Mouse (Mus musculus) forebrain, embryonic 15.5 days (tissue): Measurements from ENCODE around the gene Fyn. TPM values are rescaled to one million over a fixed set of nuclear protein-coding genes. Genes with fewer than 3 reads are reported as not detected.

Experiments used
- ATAC-seq: fragments of 200-750 bp; cut with Nextera tagmentation; replicated peaks from 2 replicates; pipeline ENCODE4 v1.8.0; 2017; ENCODE audit warnings: mild to moderate bottlenecking, moderate TSS enrichment, moderate library complexity
- H3K27ac ChIP-seq: fragments of 300-500 bp; sonication (generic); replicated peaks from 2 replicates; pipeline ENCODE4 v1.5.1; 2015; ENCODE audit warnings: mild to moderate bottlenecking, inconsistent platforms
- H3K27me3 ChIP-seq: fragments of 300-500 bp; sonication (generic); 2 replicates; pipeline ENCODE4 v1.6.1; 2015; ENCODE audit warnings: inconsistent platforms
- H3K36me3 ChIP-seq: fragments of 300-500 bp; sonication (generic); 2 replicates; pipeline ENCODE4 v1.6.1; 2015; ENCODE audit warnings: mild to moderate bottlenecking, inconsistent platforms
- H3K4me1 ChIP-seq: fragments of 300-500 bp; sonication (generic); 2 replicates; pipeline ENCODE4 v1.6.1; 2015; ENCODE audit warnings: inconsistent platforms
- H3K4me2 ChIP-seq: fragments of 300-500 bp; sonication (generic); replicated peaks from 2 replicates; pipeline ENCODE4 v1.6.1; 2015; ENCODE audit warnings: mild to moderate bottlenecking, inconsistent platforms
- H3K4me3 ChIP-seq: fragments of 300-500 bp; sonication (generic); 2 replicates; pipeline ENCODE4 v1.5.1; 2015; ENCODE audit warnings: mild to moderate bottlenecking, inconsistent platforms
- H3K9ac ChIP-seq: fragments of 300-500 bp; sonication (generic); replicated peaks from 2 replicates; pipeline ENCODE4 v1.6.1; 2015; ENCODE audit warnings: mild to moderate bottlenecking, inconsistent platforms
- H3K9me3 ChIP-seq: fragments of 300-500 bp; sonication (generic); 2 replicates; pipeline ENCODE4 v1.6.1; 2016; ENCODE audit warnings: inconsistent platforms
- WGBS: fragments of 180-500 bp; shearing (Covaris S2); methylation state at CpG from one replicate; pipeline ENCODE4 v1.1.7; 2015; ENCODE audit warnings: mixed read lengths; 5-methylcytosine and 5-hydroxymethylcytosine counted together
- polyA plus RNA-seq: library from polyadenylated mRNA; unstranded; fragments of >200 nt; fragmentation: Nextera tagmentation; extraction: Ambion mirVana; gene quantifications from 2 replicates; pipeline ENCODE4 v1.2.1, GENCODE M21; 2015

Fyn gene
- polyA plus RNA-seq, 1 experiment from 2014 or later = 79.3 TPM

DNA sequence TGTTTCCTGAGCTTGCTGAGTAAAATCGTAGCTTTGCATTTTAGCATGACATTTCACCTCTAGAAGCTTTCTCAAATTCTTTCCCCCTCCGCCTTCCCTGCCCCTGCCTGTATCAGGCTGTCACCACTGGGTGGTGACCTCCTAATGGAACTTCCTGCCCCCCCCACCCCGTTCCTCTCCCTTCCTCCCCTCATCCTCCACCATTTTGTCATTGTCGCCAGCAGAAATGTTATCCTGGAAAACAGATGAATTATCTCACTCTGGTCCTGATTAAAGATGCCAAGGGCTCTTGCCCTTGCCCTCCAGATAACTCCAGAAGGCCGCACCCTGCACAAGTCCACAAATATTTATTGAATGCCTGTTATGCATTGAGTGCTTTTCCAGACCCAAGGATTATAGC, 187.1 kb downstream of the Fyn start:
- no peaks in the 10 kb centered on the region for H3K27me3 ChIP-seq
- H3K4me1 ChIP-seq = peaks cover 66% of the 10 kb centered on the region
- no peak overlapping the region for H3K4me2 ChIP-seq
- H3K27ac ChIP-seq = peak overlapping the region; percentile 51
- ATAC-seq = no peak
- H3K36me3 ChIP-seq = no peaks in the 10 kb centered on the region
- no peaks in the 10 kb centered on the region for H3K9me3 ChIP-seq
- 54% methylated on average over 5 of the region's 5 CpGs for WGBS
- H3K9ac ChIP-seq = no peak overlapping the region
- no peak overlapping the region for H3K4me3 ChIP-seq

DNA sequence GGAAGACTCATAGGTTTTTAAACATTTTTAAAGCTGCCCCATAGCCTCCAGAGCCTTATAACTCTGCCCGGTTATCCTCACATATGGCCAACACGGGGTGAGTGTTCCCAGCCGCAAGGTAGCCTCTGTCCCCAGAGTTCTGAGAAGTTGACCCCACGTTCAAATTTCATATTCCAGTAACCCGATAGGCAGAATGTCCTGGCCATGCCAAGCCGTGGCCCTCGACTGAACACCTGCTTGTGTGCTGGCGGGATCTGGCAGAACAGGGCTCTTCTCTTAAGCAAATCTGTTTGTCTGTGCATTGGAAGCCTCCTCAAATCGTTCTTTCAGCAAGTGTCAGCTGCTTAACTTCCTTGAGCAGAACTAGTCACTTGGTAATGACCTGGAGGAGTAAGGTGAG, 188.7 kb downstream of the Fyn start:
- H3K9me3 ChIP-seq = no peaks in the 10 kb centered on the region
- no peak overlapping the region for H3K9ac ChIP-seq
- no peaks in the 10 kb centered on the region for H3K36me3 ChIP-seq
- no peak overlapping the region for H3K4me2 ChIP-seq
- 85% methylated on average over 9 of the region's 9 CpGs for WGBS
- H3K4me3 ChIP-seq = no peak overlapping the region
- no peak overlapping the region for H3K27ac ChIP-seq
- ATAC-seq = no peak
- no peaks in the 10 kb centered on the region for H3K27me3 ChIP-seq
- H3K4me1 ChIP-seq = peaks cover 54% of the 10 kb centered on the region

DNA sequence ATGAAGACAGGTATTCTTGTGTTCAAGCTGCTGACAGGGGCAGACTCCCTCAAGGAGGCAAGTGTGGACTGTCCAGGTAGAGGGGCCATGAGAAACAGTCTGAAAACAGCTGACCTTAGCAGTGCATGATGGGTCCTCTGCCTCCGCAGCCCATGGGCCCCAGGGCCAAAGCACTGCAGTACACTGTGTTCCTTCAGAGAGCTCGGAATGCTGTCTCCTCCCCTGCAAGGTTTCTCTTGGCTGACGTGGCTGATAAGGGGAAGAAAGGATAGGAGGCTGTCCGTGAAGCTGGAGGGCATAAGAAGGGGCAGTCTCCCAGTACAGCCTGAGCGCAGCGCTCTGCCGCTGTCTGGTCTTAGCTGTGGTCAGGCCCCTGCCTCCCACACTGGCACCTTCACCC, 189.2 kb downstream of the Fyn start:
- Histone ChIP-seq H3K27me3 (no peaks in the 10 kb centered on the region), H3K9me3 (no peaks in the 10 kb centered on the region), H3K9ac (no peak overlapping the region), H3K36me3 (no peaks in the 10 kb centered on the region), H3K4me1 (peaks cover 49% of the 10 kb centered on the region), H3K27ac (peak overlapping the region; percentile 47; the same call in 1 of the 2 replicates), H3K4me2 (no peak overlapping the region), H3K4me3 (no peak overlapping the region)
- WGBS = 55% methylated on average over 7 of the region's 7 CpGs
- no peak for ATAC-seq

DNA sequence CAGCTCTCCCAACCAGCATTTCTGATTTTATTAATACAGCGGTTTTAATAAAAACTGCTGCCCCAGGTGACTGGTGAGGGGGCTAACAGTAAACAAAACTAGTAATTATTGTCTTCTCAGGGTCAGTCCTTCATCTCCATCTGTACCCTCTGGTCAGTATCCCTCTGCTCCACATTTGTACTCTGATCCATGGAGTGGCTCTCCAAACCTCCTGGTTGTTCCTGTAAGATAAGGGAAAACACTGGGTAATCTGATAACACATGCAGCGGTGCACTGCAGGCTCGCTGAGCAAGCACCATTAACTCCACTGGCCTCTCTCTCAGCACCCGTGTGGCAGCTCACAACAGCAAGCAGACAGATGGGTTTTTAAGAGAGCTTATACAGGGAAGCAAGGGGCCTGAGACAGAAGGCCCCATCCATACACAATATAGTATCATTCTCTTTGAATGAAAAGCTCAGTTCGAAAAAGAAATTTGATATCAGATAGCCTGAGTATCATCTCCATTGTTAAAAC, 189.9 kb downstream of the Fyn start:
- H3K9ac ChIP-seq = 0 out of 2 replicates have a peak overlapping the region, but pooled peaks have one; percentile 6
- 43% methylated on average over 5 of the region's 5 CpGs for WGBS
- H3K4me1 ChIP-seq = peaks cover 42% of the 10 kb centered on the region

DNA sequence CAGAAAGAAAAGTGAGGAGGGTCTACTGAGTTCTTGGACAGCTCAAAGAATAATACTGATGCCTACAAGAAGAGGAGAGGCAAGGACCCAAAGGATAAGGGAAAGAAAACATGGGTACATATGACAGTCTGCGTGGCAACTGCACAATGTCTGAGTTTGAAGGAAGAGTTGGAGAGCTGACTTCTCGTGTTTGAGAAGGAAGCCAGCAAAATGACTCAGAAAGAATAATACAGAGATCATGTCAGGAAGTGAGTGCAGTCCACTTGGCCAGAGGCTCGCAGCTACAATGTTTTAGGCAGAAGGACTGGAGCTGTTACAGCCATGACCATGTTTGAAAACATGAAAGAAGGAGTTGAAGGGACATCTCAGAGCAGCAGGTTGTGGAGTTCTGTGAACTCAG, 190.7 kb downstream of the Fyn start:
- Histone ChIP-seq H3K9me3 (no peaks in the 10 kb centered on the region), H3K4me3 (no peak overlapping the region), H3K4me1 (peaks cover 34% of the 10 kb centered on the region), H3K36me3 (peaks cover under 1% of the 10 kb centered on the region; the same call in 1 of the 2 replicates), H3K27ac (peak overlapping the region; percentile 47; the same call in 1 of the 2 replicates), H3K9ac (no peak overlapping the region), H3K27me3 (no peaks in the 10 kb centered on the region), H3K4me2 (no peak overlapping the region)
- no peak for ATAC-seq
- 84% methylated on average over 3 of the region's 3 CpGs for WGBS

More for the DNA sequence above, 189.9 kb downstream of the Fyn start:
- Histone ChIP-seq H3K9me3 (no peaks in the 10 kb centered on the region), H3K4me2 (no peak overlapping the region), H3K36me3 (no peaks in the 10 kb centered on the region), H3K27me3 (no peaks in the 10 kb centered on the region), H3K27ac (peak overlapping the region; percentile 47), H3K4me3 (no peak overlapping the region)
- no peak for ATAC-seq

DNA sequence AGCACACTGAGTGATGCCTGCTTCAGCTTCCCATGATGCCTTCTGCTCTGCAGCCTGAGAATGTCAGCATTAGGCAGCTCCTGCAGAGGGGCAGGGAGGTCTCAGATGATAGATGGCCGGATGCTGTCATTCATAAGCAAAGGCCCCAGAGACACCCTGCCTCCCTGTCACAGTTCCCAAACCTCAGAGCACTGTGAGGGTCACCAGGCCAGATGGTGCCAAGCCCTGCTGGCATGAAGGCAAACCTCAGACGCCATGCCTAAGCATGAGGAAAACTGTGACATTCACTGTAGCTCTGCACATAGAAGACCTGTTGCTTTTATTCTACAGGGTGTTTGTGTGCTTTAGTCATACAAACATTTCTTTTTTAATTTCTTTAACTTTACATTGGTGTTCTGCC, 193.7 kb downstream of the Fyn start:
- H3K4me2 ChIP-seq = no peak overlapping the region
- no peaks in the 10 kb centered on the region for H3K27me3 ChIP-seq
- H3K9me3 ChIP-seq = no peaks in the 10 kb centered on the region
- ATAC-seq = no peak
- H3K27ac ChIP-seq = no peak overlapping the region
- 84% methylated on average over 2 of the region's 2 CpGs for WGBS
- H3K4me3 ChIP-seq = no peak overlapping the region
- H3K9ac ChIP-seq = no peak overlapping the region
- peaks cover 13% of the 10 kb centered on the region; the same call in 1 of the 2 replicates for H3K36me3 ChIP-seq
- H3K4me1 ChIP-seq = peaks cover 18% of the 10 kb centered on the region

DNA sequence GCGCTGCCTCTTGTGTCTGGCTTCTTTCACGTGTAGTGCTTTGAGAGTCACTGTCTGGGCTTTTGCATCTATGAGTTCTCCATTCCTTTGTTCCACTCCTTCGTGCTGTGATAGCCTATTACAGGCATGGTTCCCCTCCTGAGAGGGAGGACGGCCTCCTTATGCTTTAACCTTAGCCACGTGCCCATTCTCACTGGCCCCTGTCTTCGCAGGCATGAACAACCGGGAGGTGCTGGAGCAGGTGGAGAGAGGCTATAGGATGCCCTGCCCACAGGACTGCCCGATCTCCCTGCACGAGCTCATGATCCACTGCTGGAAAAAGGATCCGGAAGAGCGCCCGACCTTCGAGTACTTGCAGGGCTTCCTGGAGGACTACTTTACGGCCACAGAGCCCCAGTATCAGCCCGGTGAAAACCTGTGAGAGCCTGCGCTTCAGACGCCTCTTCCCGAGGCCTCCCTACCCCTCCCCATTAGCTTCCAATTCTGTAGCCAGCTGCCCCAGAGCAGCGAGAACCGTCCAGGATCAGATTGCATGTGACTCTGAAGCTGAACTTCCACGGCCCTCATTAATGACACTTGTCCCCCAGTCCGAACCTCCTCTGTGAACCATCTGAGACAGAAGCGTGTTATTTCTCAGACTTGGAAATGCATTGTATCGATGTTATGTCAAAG, 195.0 kb downstream of the Fyn start:
- 47% methylated on average over 24 of the region's 24 CpGs for WGBS
- Histone ChIP-seq H3K4me2 (no peak overlapping the region), H3K4me3 (no peak overlapping the region), H3K4me1 (peaks cover 5% of the 10 kb centered on the region), H3K9me3 (no peaks in the 10 kb centered on the region), H3K27me3 (no peaks in the 10 kb centered on the region), H3K36me3 (peaks cover 13% of the 10 kb centered on the region; the same call in 1 of the 2 replicates), H3K27ac (peak overlapping the region; percentile 7; the same call in 1 of the 2 replicates), H3K9ac (no peak overlapping the region)
- peak; percentile 30; the same call in 1 of the 2 replicates for ATAC-seq

DNA sequence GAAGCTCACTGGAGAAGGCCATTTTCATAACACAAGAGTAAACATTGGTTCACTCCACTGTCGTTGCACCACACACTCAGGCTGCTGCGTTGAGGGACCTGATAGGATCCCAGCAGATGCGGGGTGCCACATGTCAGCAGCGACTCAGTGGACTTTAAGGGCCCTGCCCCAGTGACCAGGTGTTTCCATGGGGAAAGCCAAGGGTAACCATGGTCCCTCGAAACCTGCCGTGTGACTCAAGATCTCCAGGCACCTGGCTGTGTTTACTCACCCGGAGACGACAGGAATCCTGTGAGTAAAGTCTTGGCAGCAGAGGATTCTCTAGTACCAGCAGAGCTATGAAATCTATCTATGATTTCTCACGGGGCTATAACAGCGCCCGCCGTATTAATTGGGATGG, 198.2 kb downstream of the Fyn start:
- Histone ChIP-seq H3K27ac (peak overlapping the region; percentile 12; the same call in 1 of the 2 replicates), H3K4me2 (no peak overlapping the region), H3K27me3 (no peaks in the 10 kb centered on the region), H3K36me3 (peaks cover 13% of the 10 kb centered on the region; the same call in 1 of the 2 replicates), H3K9me3 (no peaks in the 10 kb centered on the region), H3K9ac (no peak overlapping the region), H3K4me3 (no peak overlapping the region), H3K4me1 (peaks cover 21% of the 10 kb centered on the region)
- ATAC-seq = no peak
- WGBS = 81% methylated on average over 12 of the region's 12 CpGs

DNA sequence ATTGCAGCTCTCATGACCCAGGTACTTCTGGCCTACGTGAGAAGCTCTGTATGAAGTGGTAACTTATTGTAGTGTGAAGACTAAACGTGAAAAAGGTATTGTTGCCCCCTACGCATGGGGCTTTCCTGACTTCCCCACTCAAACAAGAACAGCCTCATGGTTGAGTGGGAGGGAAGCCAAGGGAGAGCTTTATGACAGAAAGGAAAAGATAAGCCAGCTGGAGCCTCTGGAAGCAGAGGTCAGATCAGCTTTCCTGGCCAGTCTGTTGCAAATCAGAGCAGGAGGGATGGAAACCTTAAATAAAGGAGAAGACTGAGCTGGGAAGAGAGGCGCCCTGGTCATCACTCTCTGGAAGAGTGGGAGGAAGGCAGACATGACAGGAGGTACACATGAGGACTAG, 200.3 kb downstream of the Fyn start:
- H3K9ac ChIP-seq = no peak overlapping the region
- H3K27me3 ChIP-seq = no peaks in the 10 kb centered on the region
- H3K9me3 ChIP-seq = no peaks in the 10 kb centered on the region
- no peak overlapping the region for H3K4me3 ChIP-seq
- H3K4me2 ChIP-seq = no peak overlapping the region
- 86% methylated on average over 4 of the region's 4 CpGs for WGBS
- ATAC-seq = no peak
- H3K36me3 ChIP-seq = peaks cover 13% of the 10 kb centered on the region; the same call in 1 of the 2 replicates
- H3K4me1 ChIP-seq = peaks cover 35% of the 10 kb centered on the region
- H3K27ac ChIP-seq = no peak overlapping the region

DNA sequence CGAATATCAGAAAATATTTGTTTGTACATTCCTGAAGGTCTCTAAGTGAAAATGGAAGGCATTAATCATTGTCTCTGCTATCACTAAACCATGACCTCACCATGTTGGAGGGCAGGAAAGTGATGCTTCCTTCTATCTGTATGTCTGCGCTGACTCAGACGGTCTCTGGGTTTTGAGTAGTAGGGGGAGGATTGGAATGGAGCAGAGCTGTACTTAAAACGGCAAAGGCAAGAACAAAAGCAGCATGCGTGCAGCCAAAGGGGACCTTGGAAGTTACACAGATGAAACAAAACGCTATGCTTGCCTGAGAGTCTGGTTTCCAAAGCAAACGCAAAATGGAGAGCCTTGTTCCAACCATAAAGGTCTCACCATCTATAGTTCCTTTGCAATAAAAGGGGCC, 202.4 kb downstream of the Fyn start:
- H3K4me3 ChIP-seq = no peak overlapping the region
- H3K4me2 ChIP-seq = no peak overlapping the region
- H3K9ac ChIP-seq = 0 out of 2 replicates have a peak overlapping the region, but pooled peaks have one; percentile 27
- 0 out of 2 replicates have a peak, but pooled peaks have one; percentile 17 for ATAC-seq
- H3K36me3 ChIP-seq = peaks cover 6% of the 10 kb centered on the region; the same call in 1 of the 2 replicates
- H3K4me1 ChIP-seq = peaks cover 35% of the 10 kb centered on the region
- H3K27ac ChIP-seq = peak overlapping the region; percentile 89
- H3K27me3 ChIP-seq = no peaks in the 10 kb centered on the region
- H3K9me3 ChIP-seq = no peaks in the 10 kb centered on the region
- 31% methylated on average over 7 of the region's 7 CpGs for WGBS

DNA sequence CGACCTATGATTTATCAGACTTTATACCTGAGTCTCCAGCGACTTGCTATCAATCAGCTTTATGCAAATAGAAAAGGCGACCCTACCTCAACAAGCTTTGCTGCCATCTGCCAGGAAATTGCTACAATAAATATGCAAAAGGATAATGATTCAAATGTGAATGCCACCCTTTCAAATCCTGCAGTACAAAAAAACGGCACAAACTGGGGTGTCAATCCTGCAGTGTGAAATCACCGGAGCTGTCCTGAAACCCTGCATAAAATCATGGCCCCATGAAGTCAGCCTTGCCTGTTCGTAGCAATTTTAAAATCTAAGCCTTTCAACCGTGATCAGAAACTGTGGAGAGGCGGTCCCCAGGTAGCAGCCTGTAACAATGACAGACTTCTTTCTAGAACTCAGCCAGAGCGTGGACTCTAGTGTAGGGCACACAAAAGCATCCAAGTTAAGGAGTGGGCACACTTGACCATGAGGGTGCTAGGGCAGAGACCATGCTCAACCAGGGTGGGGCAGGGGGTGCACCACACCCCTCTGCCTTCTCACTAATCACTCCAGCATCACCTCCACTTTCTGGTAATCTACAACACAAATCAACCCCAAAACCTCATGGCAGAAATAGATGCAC, 203.5 kb downstream of the Fyn start:
- H3K27me3 ChIP-seq = no peaks in the 10 kb centered on the region
- no peak overlapping the region for H3K4me2 ChIP-seq
- H3K9ac ChIP-seq = peak overlapping the region; percentile 2; the same call in 1 of the 2 replicates

DNA sequence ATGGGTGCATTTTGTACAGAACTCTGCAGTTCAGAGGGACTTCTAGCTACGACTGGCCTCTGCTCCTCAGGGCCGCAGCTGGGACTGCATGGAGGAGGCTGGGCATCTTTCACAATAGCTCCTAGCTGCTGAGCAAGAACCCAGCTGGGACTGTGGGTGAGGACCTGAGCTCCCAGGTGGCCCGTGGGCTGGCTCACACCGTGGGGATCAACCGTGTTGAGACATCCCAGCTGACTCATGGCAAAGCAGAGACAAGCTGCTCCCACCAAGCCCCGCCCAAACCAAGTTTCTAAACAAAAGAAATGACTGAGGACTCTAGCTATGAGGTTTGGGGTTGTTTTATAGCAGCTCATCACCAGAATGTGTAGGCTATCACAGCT, 204.0 kb downstream of the Fyn start:
- Histone ChIP-seq H3K4me3 (no peak overlapping the region), H3K9ac (peak overlapping the region; percentile 2; the same call in 1 of the 2 replicates), H3K27ac (peak overlapping the region; percentile 89), H3K4me2 (no peak overlapping the region), H3K4me1 (peaks cover 35% of the 10 kb centered on the region), H3K36me3 (no peaks in the 10 kb centered on the region), H3K27me3 (no peaks in the 10 kb centered on the region), H3K9me3 (no peaks in the 10 kb centered on the region)
- WGBS = 36% methylated on average over 6 of the region's 6 CpGs
- peak; percentile 28; the same call in 1 of the 2 replicates for ATAC-seq

More for the DNA sequence above, 203.5 kb downstream of the Fyn start:
- ATAC-seq = peak; percentile 21; the same call in 1 of the 2 replicates
- Histone ChIP-seq H3K4me1 (peaks cover 35% of the 10 kb centered on the region), H3K36me3 (no peaks in the 10 kb centered on the region), H3K27ac (peak overlapping the region; percentile 89), H3K9me3 (no peaks in the 10 kb centered on the region), H3K4me3 (no peak overlapping the region)
- 30% methylated on average over 9 of the region's 9 CpGs for WGBS
